Mouse (Mus musculus): ENCODE data around the gene Idh1. TPM values are rescaled to one million over a fixed set of nuclear protein-coding genes. Genes with fewer than 3 reads are reported as not detected.
"Not testable (repeated sequence)": the region's sequence is repeated elsewhere in the genome, so short reads cannot be mapped to it uniquely, and the experiment has no call there.

The Idh1 gene
- 106 and 118 TPM in 2 replicates for polyA plus RNA-seq (2014; fragmentation: Nextera tagmentation; extraction: Ambion mirVana)

DNA sequence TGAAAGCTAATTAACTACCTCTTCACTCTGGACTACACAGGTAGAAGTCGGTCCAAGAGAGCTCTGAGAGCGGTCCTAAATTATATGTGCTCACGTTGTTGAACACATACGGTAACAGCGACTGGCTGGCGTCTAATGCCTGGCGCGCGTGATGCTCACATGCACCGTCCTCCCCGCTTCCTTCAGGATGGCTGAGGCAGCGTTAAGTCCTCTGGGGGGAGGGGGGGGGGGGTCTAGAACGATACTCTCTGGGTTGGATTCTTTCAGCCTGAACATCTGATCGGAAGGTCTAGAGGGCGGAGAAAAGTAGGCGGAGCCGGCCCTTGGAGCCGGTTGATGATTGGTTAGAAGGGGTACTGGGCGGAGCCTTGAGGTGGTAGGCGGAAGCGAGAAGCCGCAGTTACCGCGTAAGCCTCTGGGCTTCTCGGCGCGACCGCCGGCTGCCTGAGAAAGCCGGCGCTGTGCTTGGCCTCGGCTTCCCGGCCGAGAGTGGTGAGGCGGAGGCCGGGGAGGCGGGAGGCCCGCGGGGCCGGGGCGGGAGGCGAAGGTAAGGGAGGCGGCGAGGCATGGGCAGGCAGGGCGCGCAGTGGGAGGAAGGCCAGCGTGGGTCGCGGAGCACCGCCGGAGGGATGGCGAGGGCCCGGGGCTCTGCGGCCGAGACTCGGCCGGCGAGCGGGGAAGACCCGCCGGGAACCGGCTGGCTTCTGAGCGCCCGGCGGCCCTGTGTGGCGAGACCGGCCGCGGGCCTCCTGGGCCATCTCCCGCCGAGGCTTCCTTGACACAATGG, at the start of gene Idh1, which contains the start of gene Pikfyve:
Gene Idh1, minus strand, starts transcription at position 214 of the 787 bp plus-strand sequence.
Gene Pikfyve, plus strand, starts transcription at position 397 of the 787 bp plus-strand sequence.
- DNase-seq (ENCODE audit: low spot score) (peak; percentile 92), ATAC-seq (replicated peaks; ENCODE audit: low FRiP score) (peak; percentile 98)
- WGBS, result 1% methylated on average over 71 of the region's 71 CpGs
- Histone ChIP-seq H3K27ac (ENCODE audit: low read depth, low read length) (peak within 1 kb of the TSS; percentile 72), H3K4me2 (peak within 1 kb of the TSS; percentile 92), H3K27me3 (replicated peaks; ENCODE audit: control insufficient read depth, insufficient read depth, low read length) (no peaks in the 10 kb centered on the region), H3K4me1 (replicated peaks; ENCODE audit: control insufficient read depth, insufficient read depth, low read length) (peaks cover 12% of the 10 kb centered on the region), H3K4me3 (ENCODE audit: low read depth, low read length) (peak within 1 kb of the TSS; percentile 73), H3K36me3 (ENCODE audit: control insufficient read depth, insufficient read depth, low read length) (no peaks in the 10 kb centered on the region), H3K9me3 (ENCODE audit: control insufficient read depth, low read length) (no peaks in the 10 kb centered on the region), H3K9ac (ENCODE audit: low read depth, low read length) (peak within 1 kb of the TSS; percentile 74)

DNA sequence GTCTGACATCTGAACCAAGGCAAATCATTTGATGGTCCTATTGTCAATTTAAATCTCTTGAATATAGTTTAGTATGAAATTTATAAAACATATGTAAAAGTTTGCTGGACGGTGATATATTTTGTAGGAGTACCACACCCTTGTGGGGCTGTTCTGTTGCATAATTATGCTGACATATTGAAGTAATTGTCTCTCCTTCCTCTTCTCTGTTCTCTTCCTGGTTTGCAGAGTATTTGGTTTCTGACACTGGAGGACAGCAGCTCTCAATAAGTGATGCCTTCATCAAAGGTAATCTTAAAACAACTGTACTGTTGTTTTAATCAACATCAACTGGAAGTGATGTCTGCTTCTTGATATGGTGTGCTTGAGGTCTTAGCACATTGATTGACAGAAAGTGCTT, 44.3 kb upstream of the Idh1 start:
- ATAC-seq (replicated peaks; ENCODE audit: low FRiP score), result no peak
- H3K9ac ChIP-seq (ENCODE audit: low read depth, low read length), result no peak overlapping the region
- H3K9me3 ChIP-seq (ENCODE audit: control insufficient read depth, low read length), result no peaks in the 10 kb centered on the region
- H3K36me3 ChIP-seq (ENCODE audit: control insufficient read depth, insufficient read depth, low read length), result peaks cover 9% of the 10 kb centered on the region
- no peaks in the 10 kb centered on the region for H3K4me1 ChIP-seq (replicated peaks; ENCODE audit: control insufficient read depth, insufficient read depth, low read length)
- WGBS, result 86% methylated on average over 1 of the region's 1 CpGs
- H3K4me2 ChIP-seq, result no peak overlapping the region
- no peaks in the 10 kb centered on the region for H3K27me3 ChIP-seq (replicated peaks; ENCODE audit: control insufficient read depth, insufficient read depth, low read length)
- no peak overlapping the region for H3K27ac ChIP-seq (ENCODE audit: low read depth, low read length)
- no peak for DNase-seq (ENCODE audit: low spot score)
- no peak overlapping the region for H3K4me3 ChIP-seq (ENCODE audit: low read depth, low read length)

DNA sequence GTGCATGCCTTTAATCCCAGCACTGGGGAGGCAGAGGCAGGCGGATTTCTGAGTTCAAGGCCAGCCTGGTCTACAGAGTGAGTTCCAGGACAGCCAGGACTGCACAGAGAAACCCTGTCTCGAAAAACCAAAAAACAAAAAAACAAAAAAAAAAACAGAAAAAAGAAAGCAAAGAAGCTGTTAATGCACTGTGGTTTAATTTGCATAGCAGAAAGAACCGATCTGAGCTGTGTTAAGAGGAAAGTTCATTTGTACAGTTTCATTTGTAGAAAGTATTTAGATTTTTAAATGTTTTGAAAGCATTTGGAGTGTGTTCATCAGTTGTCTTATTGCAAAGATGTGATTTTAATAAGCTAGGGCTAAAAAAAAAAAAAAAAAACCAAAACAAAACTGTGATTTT, 43.5 kb upstream of the Idh1 start:
- not testable (repeated sequence) for H3K36me3 ChIP-seq (ENCODE audit: control insufficient read depth, insufficient read depth, low read length); H3K27ac ChIP-seq (ENCODE audit: low read depth, low read length); H3K9me3 ChIP-seq (ENCODE audit: control insufficient read depth, low read length); H3K27me3 ChIP-seq (replicated peaks; ENCODE audit: control insufficient read depth, insufficient read depth, low read length); H3K9ac ChIP-seq (ENCODE audit: low read depth, low read length); H3K4me2 ChIP-seq; H3K4me3 ChIP-seq (ENCODE audit: low read depth, low read length); H3K4me1 ChIP-seq (replicated peaks; ENCODE audit: control insufficient read depth, insufficient read depth, low read length); ATAC-seq (replicated peaks; ENCODE audit: low FRiP score); DNase-seq (ENCODE audit: low spot score)
- WGBS, result 76% methylated on average over 3 of the region's 3 CpGs

DNA sequence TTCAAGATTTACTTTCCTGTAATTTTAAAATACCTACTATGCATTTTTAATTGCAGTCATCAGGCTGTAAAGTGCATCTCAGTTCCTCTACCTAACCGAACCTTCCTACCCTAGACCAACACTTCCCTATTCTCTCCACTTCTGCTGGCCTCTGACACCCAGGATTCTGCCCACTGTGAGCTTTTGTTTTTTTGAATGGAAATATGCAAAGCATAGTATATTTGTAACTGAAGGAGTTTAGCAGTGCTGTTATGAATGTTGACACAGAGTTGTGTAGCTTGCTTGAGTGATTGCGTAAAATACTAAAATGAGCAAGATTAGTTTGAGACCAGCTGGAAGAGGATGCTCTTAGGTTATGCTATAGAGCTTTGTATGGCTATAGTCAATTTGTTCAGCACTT, 41.4 kb upstream of the Idh1 start:
- DNase-seq (ENCODE audit: low spot score), result no peak
- Histone ChIP-seq H3K4me1 (replicated peaks; ENCODE audit: control insufficient read depth, insufficient read depth, low read length) (no peaks in the 10 kb centered on the region), H3K4me2 (no peak overlapping the region), H3K9ac (ENCODE audit: low read depth, low read length) (no peak overlapping the region), H3K27me3 (replicated peaks; ENCODE audit: control insufficient read depth, insufficient read depth, low read length) (no peaks in the 10 kb centered on the region), H3K4me3 (ENCODE audit: low read depth, low read length) (no peak overlapping the region), H3K27ac (ENCODE audit: low read depth, low read length) (no peak overlapping the region), H3K9me3 (ENCODE audit: control insufficient read depth, low read length) (no peaks in the 10 kb centered on the region), H3K36me3 (ENCODE audit: control insufficient read depth, insufficient read depth, low read length) (peaks cover 4% of the 10 kb centered on the region; the same call in 1 of the 2 replicates)
- 82% methylated on average over 2 of the region's 2 CpGs for WGBS
- no peak for ATAC-seq (replicated peaks; ENCODE audit: low FRiP score)

DNA sequence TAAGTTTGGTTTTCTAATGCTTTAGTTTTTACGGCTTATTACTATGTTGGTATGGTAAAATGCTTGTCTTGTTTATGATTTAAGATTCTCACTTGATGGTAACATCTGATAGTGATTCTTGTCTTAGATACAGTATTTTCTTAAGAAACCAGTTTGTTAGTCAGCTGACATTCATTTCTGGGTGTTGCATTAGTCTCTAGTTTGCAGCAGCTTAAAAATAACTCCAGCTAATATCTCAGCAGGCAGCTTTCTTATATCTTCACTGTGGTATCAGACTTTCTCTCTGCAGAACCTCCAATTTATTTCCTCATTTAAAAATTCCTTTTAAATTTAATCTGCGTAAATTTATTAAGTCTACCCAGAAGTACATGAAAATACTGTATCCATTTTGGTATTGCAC, 37.4 kb upstream of the Idh1 start:
- WGBS, result 98% methylated on average over 2 of the region's 2 CpGs
- H3K36me3 ChIP-seq (ENCODE audit: control insufficient read depth, insufficient read depth, low read length), result peaks cover 15% of the 10 kb centered on the region

DNA sequence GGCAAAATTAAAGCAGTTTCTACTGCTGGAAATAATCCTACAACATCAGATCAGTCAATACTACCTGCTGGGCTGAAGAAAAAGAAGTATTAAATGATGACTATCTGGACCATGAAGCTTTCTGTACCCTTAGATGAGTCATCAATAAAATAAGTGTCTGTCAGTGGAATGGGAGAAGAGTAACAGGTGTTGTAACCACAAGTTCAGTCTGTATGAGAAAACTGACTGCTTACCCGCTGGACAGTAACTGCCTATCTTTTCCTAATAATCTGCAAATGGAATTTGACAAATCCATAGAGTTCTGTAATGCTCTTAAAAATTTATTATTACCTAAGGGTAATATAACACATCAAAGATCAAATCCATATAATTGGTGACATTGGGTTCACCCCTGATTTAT, 31.7 kb upstream of the Idh1 start:
- WGBS, result 90% methylated on average over 1 of the region's 1 CpGs
- ATAC-seq (replicated peaks; ENCODE audit: low FRiP score), result no peak
- Histone ChIP-seq H3K9ac (ENCODE audit: low read depth, low read length) (no peak overlapping the region), H3K4me3 (ENCODE audit: low read depth, low read length) (no peak overlapping the region), H3K4me1 (replicated peaks; ENCODE audit: control insufficient read depth, insufficient read depth, low read length) (no peaks in the 10 kb centered on the region), H3K4me2 (no peak overlapping the region), H3K27me3 (replicated peaks; ENCODE audit: control insufficient read depth, insufficient read depth, low read length) (no peaks in the 10 kb centered on the region), H3K36me3 (ENCODE audit: control insufficient read depth, insufficient read depth, low read length) (peaks cover 11% of the 10 kb centered on the region), H3K27ac (ENCODE audit: low read depth, low read length) (no peak overlapping the region), H3K9me3 (ENCODE audit: control insufficient read depth, low read length) (no peaks in the 10 kb centered on the region)
- no peak for DNase-seq (ENCODE audit: low spot score)

More for the DNA sequence above, 37.4 kb upstream of the Idh1 start:
- Histone ChIP-seq H3K4me1 (replicated peaks; ENCODE audit: control insufficient read depth, insufficient read depth, low read length) (no peaks in the 10 kb centered on the region), H3K4me3 (ENCODE audit: low read depth, low read length) (no peak overlapping the region), H3K27me3 (replicated peaks; ENCODE audit: control insufficient read depth, insufficient read depth, low read length) (no peaks in the 10 kb centered on the region), H3K4me2 (no peak overlapping the region), H3K27ac (ENCODE audit: low read depth, low read length) (no peak overlapping the region), H3K9me3 (ENCODE audit: control insufficient read depth, low read length) (no peaks in the 10 kb centered on the region), H3K9ac (ENCODE audit: low read depth, low read length) (no peak overlapping the region)
- ATAC-seq (replicated peaks; ENCODE audit: low FRiP score) (no peak), DNase-seq (ENCODE audit: low spot score) (no peak)

DNA sequence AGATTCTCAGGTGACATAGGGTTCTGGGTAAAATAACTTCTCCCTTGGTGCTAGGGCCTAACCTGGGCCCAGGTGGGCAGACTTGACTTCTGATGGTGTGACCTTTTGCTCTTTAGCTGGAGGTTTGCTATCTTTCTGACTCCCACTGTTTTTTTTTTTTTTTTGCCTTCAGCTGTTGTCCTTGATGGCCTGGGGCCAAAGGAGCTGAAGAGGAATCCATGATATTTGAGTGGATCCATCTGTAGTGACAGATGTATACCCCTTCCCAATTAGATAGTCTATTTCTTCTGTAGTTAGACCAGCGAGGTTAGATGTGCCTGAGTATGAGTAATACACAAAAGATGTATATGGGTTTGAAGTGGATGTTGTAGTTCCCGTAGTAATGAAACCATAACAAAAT, 31.3 kb upstream of the Idh1 start:
- Histone ChIP-seq H3K27me3 (replicated peaks; ENCODE audit: control insufficient read depth, insufficient read depth, low read length) (no peaks in the 10 kb centered on the region), H3K4me2 (no peak overlapping the region), H3K36me3 (ENCODE audit: control insufficient read depth, insufficient read depth, low read length) (peaks cover 11% of the 10 kb centered on the region), H3K4me1 (replicated peaks; ENCODE audit: control insufficient read depth, insufficient read depth, low read length) (no peaks in the 10 kb centered on the region), H3K27ac (ENCODE audit: low read depth, low read length) (no peak overlapping the region), H3K4me3 (ENCODE audit: low read depth, low read length) (no peak overlapping the region), H3K9me3 (ENCODE audit: control insufficient read depth, low read length) (no peaks in the 10 kb centered on the region), H3K9ac (ENCODE audit: low read depth, low read length) (no peak overlapping the region)
- WGBS, result 90% methylated on average over 2 of the region's 2 CpGs
- ATAC-seq (replicated peaks; ENCODE audit: low FRiP score), result no peak
- DNase-seq (ENCODE audit: low spot score), result no peak

DNA sequence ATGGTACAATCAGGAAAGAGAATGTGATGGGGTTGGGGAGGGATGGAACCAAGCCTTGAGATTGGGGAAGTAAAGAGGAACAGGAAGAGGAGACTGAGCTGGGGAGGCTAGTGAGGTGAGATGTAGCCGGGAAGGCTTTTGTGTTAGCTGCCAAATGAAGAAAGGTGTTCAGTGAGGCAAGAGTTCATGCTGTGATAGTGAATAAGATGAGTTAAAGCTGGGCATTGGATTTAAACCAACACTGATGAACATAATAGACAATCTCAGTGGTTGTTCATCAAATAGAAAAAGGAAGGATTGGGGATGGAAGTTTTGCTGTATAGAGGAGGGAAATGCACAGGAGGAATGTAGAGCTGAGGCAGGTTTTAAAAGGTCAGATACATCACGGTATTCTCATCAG, 26.9 kb upstream of the Idh1 start:
- ATAC-seq (replicated peaks; ENCODE audit: low FRiP score) (no peak), DNase-seq (ENCODE audit: low spot score) (no peak)
- peaks cover 12% of the 10 kb centered on the region for H3K36me3 ChIP-seq (ENCODE audit: control insufficient read depth, insufficient read depth, low read length)
- H3K9me3 ChIP-seq (ENCODE audit: control insufficient read depth, low read length), result no peaks in the 10 kb centered on the region
- H3K27me3 ChIP-seq (replicated peaks; ENCODE audit: control insufficient read depth, insufficient read depth, low read length), result no peaks in the 10 kb centered on the region
- no peak overlapping the region for H3K9ac ChIP-seq (ENCODE audit: low read depth, low read length)
- no peaks in the 10 kb centered on the region for H3K4me1 ChIP-seq (replicated peaks; ENCODE audit: control insufficient read depth, insufficient read depth, low read length)
- H3K4me3 ChIP-seq (ENCODE audit: low read depth, low read length), result no peak overlapping the region
- H3K4me2 ChIP-seq, result no peak overlapping the region
- 83% methylated on average over 2 of the region's 2 CpGs for WGBS
- no peak overlapping the region for H3K27ac ChIP-seq (ENCODE audit: low read depth, low read length)

DNA sequence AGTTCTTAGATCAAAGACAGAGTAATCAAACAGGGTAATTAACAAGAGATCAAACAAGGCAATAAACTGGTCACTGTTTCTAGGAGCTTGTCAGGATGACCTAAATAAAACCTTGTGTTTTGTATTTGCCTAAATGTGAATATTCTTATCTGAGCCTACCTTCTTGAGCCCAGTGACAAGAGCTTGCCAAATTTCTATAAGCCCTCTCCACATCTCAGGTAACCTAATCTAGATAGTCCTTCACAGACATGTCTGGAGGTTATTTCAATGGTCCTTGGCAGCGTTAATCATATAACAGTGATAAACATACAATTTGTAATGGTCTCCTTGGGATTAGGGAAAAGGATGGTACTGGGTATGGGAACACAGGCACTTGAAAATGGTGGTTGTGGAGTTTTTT, 18.0 kb upstream of the Idh1 start:
- ATAC-seq (replicated peaks; ENCODE audit: low FRiP score), result no peak
- Histone ChIP-seq H3K27me3 (replicated peaks; ENCODE audit: control insufficient read depth, insufficient read depth, low read length) (no peaks in the 10 kb centered on the region), H3K27ac (ENCODE audit: low read depth, low read length) (no peak overlapping the region), H3K36me3 (ENCODE audit: control insufficient read depth, insufficient read depth, low read length) (peaks cover 15% of the 10 kb centered on the region), H3K4me3 (ENCODE audit: low read depth, low read length) (no peak overlapping the region), H3K9me3 (ENCODE audit: control insufficient read depth, low read length) (no peaks in the 10 kb centered on the region), H3K4me2 (no peak overlapping the region), H3K9ac (ENCODE audit: low read depth, low read length) (no peak overlapping the region), H3K4me1 (replicated peaks; ENCODE audit: control insufficient read depth, insufficient read depth, low read length) (no peaks in the 10 kb centered on the region)
- 74% methylated on average over 1 of the region's 1 CpGs for whole genome bisulfite sequencing
- DNase-seq (ENCODE audit: low spot score), result no peak

All from liver, embryonic 11.5 days (tissue).